Mouse (Mus musculus) neural tube, embryonic 11.5 days (tissue): ENCODE data around the gene Ifngr1. TPM values are rescaled to one million over a fixed set of nuclear protein-coding genes. Genes with fewer than 3 reads are reported as not detected.

Experiments used
- ATAC-seq: fragments of 200-750 bp; cut with Nextera tagmentation; 2 replicates; pipeline ENCODE4 v1.8.0; 2017; ENCODE audit warnings: moderate number of reproducible peaks, mild to moderate bottlenecking, moderate TSS enrichment, moderate library complexity; ENCODE audit not compliant: insufficient read depth, low FRiP score, low TSS enrichment
- DNase-seq: peaks from one replicate; pipeline ENCODE4 v3.0.0-alpha.2; 2015; ENCODE audit warnings: low spot score
- H3K27ac ChIP-seq: fragments of 300-500 bp; sonication (generic); 2 replicates; pipeline ENCODE4 v1.5.1; 2014; ENCODE audit warnings: low read depth, mild to moderate bottlenecking, low read length
- H3K27me3 ChIP-seq: fragments of 300-500 bp; sonication (generic); 2 replicates; pipeline ENCODE4 v1.6.1; 2014; ENCODE audit warnings: mild to moderate bottlenecking, low read length, mixed read lengths; ENCODE audit not compliant: control insufficient read depth, insufficient read depth
- H3K36me3 ChIP-seq: fragments of 300-500 bp; sonication (generic); 2 replicates; pipeline ENCODE4 v1.6.1; 2014; ENCODE audit warnings: mild to moderate bottlenecking, low read length, moderate library complexity, mixed read lengths; ENCODE audit not compliant: control insufficient read depth, insufficient read depth
- H3K4me1 ChIP-seq: fragments of 300-500 bp; sonication (generic); 2 replicates; pipeline ENCODE4 v1.6.1; 2014; ENCODE audit warnings: low read length, mixed read lengths; ENCODE audit not compliant: control insufficient read depth, insufficient read depth
- H3K4me2 ChIP-seq: fragments of 300-500 bp; sonication (generic); 2 replicates; pipeline ENCODE4 v1.6.1; 2014; ENCODE audit warnings: low read depth, mild to moderate bottlenecking, moderate library complexity
- H3K4me3 ChIP-seq: fragments of 300-500 bp; sonication (generic); 2 replicates; pipeline ENCODE4 v1.5.1; 2014; ENCODE audit warnings: low read depth, low read length
- H3K9ac ChIP-seq: fragments of 300-500 bp; sonication (generic); 2 replicates; pipeline ENCODE4 v1.6.1; 2014; ENCODE audit warnings: mild to moderate bottlenecking, low read length
- H3K9me3 ChIP-seq: fragments of 300-500 bp; sonication (generic); 2 replicates; pipeline ENCODE4 v1.6.1; 2016; ENCODE audit warnings: low read length; ENCODE audit not compliant: control insufficient read depth
- WGBS: fragments of 180-500 bp; shearing (Covaris S2); extraction: QIAGEN DNeasy Blood & Tissue Kit; methylation state at CpG from one replicate; pipeline ENCODE4 v1.1.7; 2014; 5-methylcytosine and 5-hydroxymethylcytosine counted together
- polyA plus RNA-seq: library from polyadenylated mRNA; unstranded; fragments of >200 nt; fragmentation: Nextera tagmentation; extraction: Ambion mirVana; gene quantifications from 2 replicates; pipeline ENCODE4 v1.2.1, GENCODE M21; 2014

Ifngr1 gene
- polyA plus RNA-seq, 1 experiment from 2014 or later: 32.2 TPM

- WGBS: 91% methylated on average over 1 of the region's 1 CpGs
- H3K9ac ChIP-seq: no peak overlapping the region
- no peaks in the 10 kb centered on the region for H3K27me3 ChIP-seq
- H3K27ac ChIP-seq: no peak overlapping the region
- H3K4me1 ChIP-seq: no peaks in the 10 kb centered on the region
- DNase-seq (no peak), ATAC-seq (no peak)
- H3K4me3 ChIP-seq: no peak overlapping the region
- H3K36me3 ChIP-seq: no peaks in the 10 kb centered on the region
- H3K4me2 ChIP-seq: no peak overlapping the region
- H3K9me3 ChIP-seq: no peaks in the 10 kb centered on the region
Observed at GRCm38 (mm10) chr10:19563443-19563861, 28.3 kb upstream of the Ifngr1 start.

DNA sequence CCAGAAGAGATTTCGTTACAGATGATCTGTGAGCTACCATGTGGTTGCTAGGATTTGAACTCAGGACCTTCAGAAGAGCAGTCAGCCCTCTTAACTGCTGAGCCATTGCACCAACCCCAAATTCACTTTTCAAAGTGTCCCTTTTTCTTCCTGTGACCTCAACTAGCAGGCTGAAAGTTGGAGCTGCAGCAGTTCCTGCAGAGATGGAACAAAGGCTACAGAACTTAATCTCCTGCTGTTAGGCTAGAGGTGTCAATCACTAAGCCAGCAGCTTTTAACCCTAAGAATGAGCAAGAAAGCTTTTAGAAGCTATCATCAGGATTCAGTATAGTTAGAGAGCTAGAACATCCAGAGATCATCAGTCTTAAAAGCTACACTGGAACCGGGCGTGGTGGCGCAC, 24.3 kb upstream of the Ifngr1 start:
- Histone ChIP-seq H3K4me3 (no peak overlapping the region), H3K9ac (no peak overlapping the region), H3K27me3 (no peaks in the 10 kb centered on the region), H3K9me3 (no peaks in the 10 kb centered on the region), H3K4me1 (no peaks in the 10 kb centered on the region), H3K27ac (no peak overlapping the region), H3K4me2 (no peak overlapping the region), H3K36me3 (no peaks in the 10 kb centered on the region)
- ATAC-seq (no peak), DNase-seq (no peak)
- WGBS: 96% methylated on average over 4 of the region's 4 CpGs

DNA sequence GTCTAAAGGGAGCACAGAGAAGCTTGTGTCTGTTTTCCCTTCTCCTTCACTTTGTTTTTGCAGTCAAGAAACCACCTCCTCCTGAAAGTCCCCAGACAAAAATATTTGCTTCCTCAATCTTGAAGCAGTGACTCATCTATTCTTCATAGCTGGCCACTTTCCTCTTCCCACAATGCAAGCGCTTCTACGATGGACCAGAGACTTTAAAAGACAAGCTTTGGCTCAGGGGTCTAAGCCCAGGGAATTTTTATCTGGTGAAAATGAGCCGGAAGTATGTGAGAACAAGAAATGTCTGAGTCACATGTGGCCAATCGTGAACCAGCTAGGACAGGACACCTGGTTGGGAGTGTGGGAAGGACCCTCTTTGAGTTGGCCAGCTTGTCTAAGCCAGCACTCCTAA, 21.5 kb upstream of the Ifngr1 start:
- H3K9me3 ChIP-seq: no peaks in the 10 kb centered on the region
- DNase-seq (no peak), ATAC-seq (no peak)
- H3K4me2 ChIP-seq: no peak overlapping the region
- 90% methylated on average over 4 of the region's 4 CpGs for WGBS
- H3K4me1 ChIP-seq: no peaks in the 10 kb centered on the region
- no peak overlapping the region for H3K27ac ChIP-seq
- H3K9ac ChIP-seq: no peak overlapping the region
- H3K27me3 ChIP-seq: no peaks in the 10 kb centered on the region
- H3K36me3 ChIP-seq: no peaks in the 10 kb centered on the region
- H3K4me3 ChIP-seq: no peak overlapping the region

- ATAC-seq (no peak), DNase-seq (no peak)
- H3K4me1 ChIP-seq: no peaks in the 10 kb centered on the region
- H3K4me2 ChIP-seq: no peak overlapping the region
- 64% methylated on average over 1 of the region's 1 CpGs for WGBS
- no peak overlapping the region for H3K9ac ChIP-seq
- H3K4me3 ChIP-seq: no peak overlapping the region
- no peaks in the 10 kb centered on the region for H3K36me3 ChIP-seq
- no peaks in the 10 kb centered on the region for H3K27me3 ChIP-seq
- no peaks in the 10 kb centered on the region for H3K9me3 ChIP-seq
- no peak overlapping the region for H3K27ac ChIP-seq
Observed at GRCm38 (mm10) chr10:19570716-19571115, 21.0 kb upstream of the Ifngr1 start.

DNA sequence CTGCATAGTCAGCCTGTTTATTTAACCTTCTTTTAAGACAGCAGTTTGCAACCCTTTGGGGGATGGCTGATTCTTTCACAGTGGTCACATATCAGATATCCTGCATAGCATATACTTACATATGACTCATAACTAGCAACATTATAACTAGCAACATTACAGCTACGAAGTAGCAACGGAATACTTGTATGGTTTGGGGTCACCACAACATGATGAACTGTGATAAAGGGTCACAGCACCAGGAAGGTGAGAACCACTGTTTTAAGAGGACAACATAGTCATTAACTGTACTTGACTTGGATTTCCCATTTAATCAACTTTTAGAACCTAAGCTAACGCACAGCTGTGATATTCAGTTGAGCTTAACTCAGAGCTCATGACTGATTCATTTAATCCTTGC, 14.2 kb upstream of the Ifngr1 start:
- DNase-seq (no peak), ATAC-seq (no peak)
- H3K27me3 ChIP-seq: no peaks in the 10 kb centered on the region
- H3K9me3 ChIP-seq: no peaks in the 10 kb centered on the region
- H3K4me2 ChIP-seq: no peak overlapping the region
- no peak overlapping the region for H3K9ac ChIP-seq
- no peaks in the 10 kb centered on the region for H3K4me1 ChIP-seq
- no peak overlapping the region for H3K4me3 ChIP-seq
- H3K27ac ChIP-seq: no peak overlapping the region
- WGBS: 92% methylated on average over 3 of the region's 3 CpGs
- H3K36me3 ChIP-seq: no peaks in the 10 kb centered on the region

- Histone ChIP-seq H3K4me1 (no peaks in the 10 kb centered on the region), H3K27me3 (no peaks in the 10 kb centered on the region), H3K4me2 (no peak overlapping the region), H3K4me3 (no peak overlapping the region), H3K27ac (no peak overlapping the region), H3K36me3 (no peaks in the 10 kb centered on the region), H3K9me3 (no peaks in the 10 kb centered on the region), H3K9ac (no peak overlapping the region)
- ATAC-seq (no peak), DNase-seq (no peak)
- WGBS: 85% methylated on average over 6 of the region's 6 CpGs
Observed at GRCm38 (mm10) chr10:19578001-19578400, 13.7 kb upstream of the Ifngr1 start.

- 80% methylated on average over 9 of the region's 9 CpGs for WGBS
- Histone ChIP-seq H3K9ac (no peak overlapping the region), H3K9me3 (no peaks in the 10 kb centered on the region), H3K27me3 (no peaks in the 10 kb centered on the region), H3K4me2 (no peak overlapping the region), H3K27ac (no peak overlapping the region), H3K36me3 (no peaks in the 10 kb centered on the region), H3K4me1 (no peaks in the 10 kb centered on the region), H3K4me3 (no peak overlapping the region)
- ATAC-seq (no peak), DNase-seq (no peak)
Observed at GRCm38 (mm10) chr10:19578409-19578986, 13.3 kb upstream of the Ifngr1 start.

DNA sequence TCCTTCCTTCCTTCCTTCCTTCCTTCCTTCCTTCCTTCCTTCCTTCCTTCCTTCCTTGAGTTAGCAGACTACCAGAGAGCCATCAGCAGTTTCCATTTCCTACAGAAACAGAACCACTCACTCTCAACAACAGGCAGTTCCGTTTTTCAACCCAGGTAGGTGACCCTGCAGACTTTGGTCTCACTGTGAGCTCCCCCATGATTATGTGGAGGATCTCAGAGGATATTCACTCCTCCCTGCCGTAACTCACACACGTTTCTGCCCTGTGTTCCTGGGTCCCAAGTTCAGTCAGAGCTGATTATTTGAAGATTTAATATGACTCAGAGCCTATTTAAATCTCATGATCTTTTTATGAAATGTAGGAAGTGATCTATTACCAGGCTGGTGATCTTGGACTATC, 11.1 kb upstream of the Ifngr1 start:
- Histone ChIP-seq H3K4me1 (no peaks in the 10 kb centered on the region), H3K4me2 (no peak overlapping the region), H3K27ac (no peak overlapping the region), H3K9ac (no peak overlapping the region), H3K36me3 (no peaks in the 10 kb centered on the region), H3K4me3 (no peak overlapping the region), H3K9me3 (no peaks in the 10 kb centered on the region), H3K27me3 (no peaks in the 10 kb centered on the region)
- 70% methylated on average over 3 of the region's 3 CpGs for WGBS
- ATAC-seq (no peak), DNase-seq (no peak)

GRCm38 (mm10) chr10:19581844-19582582, 9.7 kb upstream of the Ifngr1 start:
- H3K27ac ChIP-seq: no peak overlapping the region
- DNase-seq: no peak
- no peaks in the 10 kb centered on the region for H3K4me1 ChIP-seq
- H3K27me3 ChIP-seq: no peaks in the 10 kb centered on the region
- no peak for ATAC-seq
- H3K9me3 ChIP-seq: no peaks in the 10 kb centered on the region
- H3K4me3 ChIP-seq: no peak overlapping the region
- H3K9ac ChIP-seq: no peak overlapping the region
- H3K4me2 ChIP-seq: no peak overlapping the region
- WGBS: 78% methylated on average over 9 of the region's 9 CpGs
- no peaks in the 10 kb centered on the region for H3K36me3 ChIP-seq
